In genomic region chr5:115011519-115012261, GRCm38 (mm10) we compare ENCODE assay signal across 8 mouse cellular contexts. TPM values are rescaled to one million over a fixed set of nuclear protein-coding genes. Genes with fewer than 3 reads are reported as not detected.
DNase-seq lines count a peak whose midpoint lies in the region; ATAC-seq lines count a peak whose summit lies in the region.

No protein-coding gene starts in this region.

- peak; percentile 17 for ATAC-seq in embryonic facial prominence, embryonic 14.5 days (ENCODE audit: low read depth)
- ATAC-seq in liver, embryonic 11.5 days (replicated peaks; ENCODE audit: low FRiP score), result peak; percentile 25
- peak; percentile 25 for ATAC-seq in monocyte, adult 5-6 weeks (replicated peaks; ENCODE audit: insufficient number of reproducible peaks, low FRiP score, low TSS enrichment, poor library complexity, severe bottlenecking)

- H3K4me2 ChIP-seq in embryonic facial prominence, embryonic 14.5 days (ENCODE audit: low read depth, low read length), result peak overlapping the region; percentile 77
- peak overlapping the region; percentile 89 for H3K4me2 ChIP-seq in liver, embryonic 11.5 days

- H3K9ac ChIP-seq in embryonic facial prominence, embryonic 14.5 days (ENCODE audit: low read depth, low read length), result peak overlapping the region; percentile 98
- H3K9ac ChIP-seq in liver, embryonic 11.5 days (ENCODE audit: low read depth, low read length), result peak overlapping the region; percentile 99

- H3K27ac ChIP-seq in embryonic facial prominence, embryonic 14.5 days (replicated peaks; ENCODE audit: low read depth, low read length), result peak overlapping the region; percentile 92
- peak overlapping the region; percentile 98 for H3K27ac ChIP-seq in heart, embryonic 10.5 days
- H3K27ac ChIP-seq in liver, embryonic 11.5 days (ENCODE audit: low read depth, low read length), result peak overlapping the region; percentile 94

- no peaks in the 10 kb centered on the region for H3K36me3 ChIP-seq in embryonic facial prominence, embryonic 14.5 days (ENCODE audit: control insufficient read depth, insufficient read depth, low read length)
- H3K36me3 ChIP-seq in heart, embryonic 10.5 days, result 0 out of 2 replicates have a peak, but pooled peaks cover 2% of the 10 kb centered on the region
- H3K36me3 ChIP-seq in liver, embryonic 11.5 days (ENCODE audit: control insufficient read depth, insufficient read depth, low read length), result no peaks in the 10 kb centered on the region

- H3K9me3 ChIP-seq in embryonic facial prominence, embryonic 14.5 days (ENCODE audit: control insufficient read depth, low read length), result no peaks in the 10 kb centered on the region
- H3K9me3 ChIP-seq in heart, embryonic 10.5 days, result no peaks in the 10 kb centered on the region
- no peaks in the 10 kb centered on the region for H3K9me3 ChIP-seq in liver, embryonic 11.5 days (ENCODE audit: control insufficient read depth, low read length)

- H3K4me1 ChIP-seq in embryonic facial prominence, embryonic 14.5 days (ENCODE audit: control insufficient read depth, insufficient read depth, low read length), result peaks cover 17% of the 10 kb centered on the region
- peaks cover 51% of the 10 kb centered on the region for H3K4me1 ChIP-seq in heart, embryonic 10.5 days
- peaks cover 48% of the 10 kb centered on the region for H3K4me1 ChIP-seq in liver, embryonic 11.5 days (replicated peaks; ENCODE audit: control insufficient read depth, insufficient read depth, low read length)

- peak overlapping the region; percentile 100 for H3K4me3 ChIP-seq in embryonic facial prominence, embryonic 14.5 days (ENCODE audit: low read depth, low read length)
- peak overlapping the region; percentile 100 for H3K4me3 ChIP-seq in heart, embryonic 10.5 days
- peak overlapping the region; percentile 100 for H3K4me3 ChIP-seq in liver, embryonic 11.5 days (ENCODE audit: low read depth, low read length)

- H3K27me3 ChIP-seq in embryonic facial prominence, embryonic 14.5 days (replicated peaks; ENCODE audit: control insufficient read depth, insufficient read depth, low read length), result no peaks in the 10 kb centered on the region
- H3K27me3 ChIP-seq in heart, embryonic 10.5 days (ENCODE audit: insufficient read depth, poor library complexity, severe bottlenecking), result no peaks in the 10 kb centered on the region
- H3K27me3 ChIP-seq in liver, embryonic 11.5 days (replicated peaks; ENCODE audit: control insufficient read depth, insufficient read depth, low read length), result no peaks in the 10 kb centered on the region

- WGBS in embryonic facial prominence, embryonic 14.5 days, result 0% methylated on average over 28 of the region's 63 CpGs
- WGBS in heart, embryonic 10.5 days, result under 1% methylated on average over 63 of the region's 63 CpGs
- WGBS in liver, embryonic 11.5 days, result 1% methylated on average over 62 of the region's 63 CpGs

- DNase-seq in B cell, adult 2 months, result peak; percentile 68 to 71
- peak; percentile 54 for DNase-seq in adrenal gland, postnatal 25 days
- peak; percentile 30 for DNase-seq in embryonic facial prominence, embryonic 14.5 days (ENCODE audit: low spot score)
- DNase-seq in heart, embryonic 10.5 days (ENCODE audit: low spot score), result no peak
- peak; percentile 42 for DNase-seq in kidney, adult 9 months
- DNase-seq in liver, embryonic 11.5 days (ENCODE audit: low spot score), result peak; percentile 65
- peak; percentile 59 to 86 for DNase-seq in spleen, postnatal 4 days (ENCODE audit: low spot score in 2 of 2)

RNA-seq across cellular contexts. Expression of gene Sppl3, which starts 0.8 kb away (rescaled TPM):
- total RNA-seq in adrenal gland, postnatal 25 days (2021), result 52.2 and 59.0 TPM in 2 replicates
- polyA plus RNA-seq in embryonic facial prominence, embryonic 14.5 days (2014; fragmentation: Nextera tagmentation; extraction: Ambion mirVana), result 25.6 and 25.7 TPM in 2 replicates
- polyA plus RNA-seq in heart, embryonic 10.5 days (2016; fragmentation: Nextera tagmentation; extraction: Ambion mirVana), result 6.9 and 11.5 TPM in 2 replicates
- 14.8 and 17.6 TPM in 2 replicates for polyA plus RNA-seq in liver, embryonic 11.5 days (2014; fragmentation: Nextera tagmentation; extraction: Ambion mirVana)
- total RNA-seq in monocyte, adult 5-6 weeks (2017), result 29.9 to 52.1 TPM (median 44.8 TPM) in 3 replicates

RNA-seq across cellular contexts. Expression of gene Hnf1a, which starts 40.8 kb away (rescaled TPM):
- 0.29 TPM in 1 of 2 replicates, not detected in the other for total RNA-seq in adrenal gland, postnatal 25 days (2021)
- polyA plus RNA-seq in embryonic facial prominence, embryonic 14.5 days (2014; fragmentation: Nextera tagmentation; extraction: Ambion mirVana), result 0.10 TPM in 2 replicates
- 0.11 and 1.9 TPM in 2 replicates for polyA plus RNA-seq in heart, embryonic 10.5 days (2016; fragmentation: Nextera tagmentation; extraction: Ambion mirVana)
- polyA plus RNA-seq in liver, embryonic 11.5 days (2014; fragmentation: Nextera tagmentation; extraction: Ambion mirVana), result 2.7 and 4.1 TPM in 2 replicates
- not detected in 3 replicates for total RNA-seq in monocyte, adult 5-6 weeks (2017)
